ENCODE assay signal across 20 mouse cellular contexts in genomic region chr8:117302072-117302471, GRCm38 (mm10). TPM values are rescaled to one million over a fixed set of nuclear protein-coding genes. Genes with fewer than 3 reads are reported as not detected.
A peak's percentile ranks its signal among the peaks of the same experiment; 100 is the strongest.
DNase-seq lines count a peak whose midpoint lies in the region; ATAC-seq and TF ChIP-seq lines count a peak whose summit lies in the region.
"Had no signal": no experiment of that assay in that cellular context is flagged by ENCODE, and none has a peak within 500 bp of the region (broad histone marks: within the 10 kb centered on the region; RNA-seq: fewer than 3 reads in every experiment).

No protein-coding gene starts in this region.

- 0 out of 2 replicates have a peak, but pooled peaks cover under 1% of the 10 kb centered on the region for H3K36me3 ChIP-seq in forebrain, embryonic 10.5 days (replicated peaks)
- no peaks in the 10 kb centered on the region for H3K36me3 ChIP-seq in forebrain, embryonic 12.5 days (replicated peaks)
- H3K36me3 ChIP-seq in spleen, adult 2 months (ENCODE audit: control insufficient read depth, insufficient read depth, low read length), result no peaks in the 10 kb centered on the region
- H3K36me3 ChIP-seq in liver, embryonic 16.5 days (ENCODE audit: control insufficient read depth, insufficient read depth), result no peaks in the 10 kb centered on the region
- H3K36me3 ChIP-seq: limb, embryonic 13.5 days; midbrain, embryonic 12.5 days; neural tube, embryonic 15.5 days had no signal

- H3K4me2 ChIP-seq in forebrain, embryonic 12.5 days, result no peak overlapping the region
- H3K4me2 ChIP-seq in liver, embryonic 16.5 days (ENCODE audit: low read depth, low read length), result no peak overlapping the region
- H3K4me2 ChIP-seq: limb, embryonic 13.5 days; lung, embryonic 14.5 days; midbrain, embryonic 12.5 days; neural tube, embryonic 15.5 days had no signal

- H3K9me3 ChIP-seq in forebrain, embryonic 10.5 days, result no peaks in the 10 kb centered on the region
- no peaks in the 10 kb centered on the region for H3K9me3 ChIP-seq in forebrain, embryonic 12.5 days
- no peaks in the 10 kb centered on the region for H3K9me3 ChIP-seq in liver, embryonic 16.5 days (replicated peaks; ENCODE audit: control insufficient read depth, low read length)
- H3K9me3 ChIP-seq: limb, embryonic 13.5 days; midbrain, embryonic 12.5 days; neural tube, embryonic 15.5 days had no signal

- H3K4me1 ChIP-seq in forebrain, embryonic 10.5 days, result peaks cover 85% of the 10 kb centered on the region
- H3K4me1 ChIP-seq in forebrain, embryonic 12.5 days, result peaks cover 69% of the 10 kb centered on the region
- H3K4me1 ChIP-seq in spleen, adult 2 months (ENCODE audit: control insufficient read depth, insufficient read depth, insufficient read length), result peaks cover 48% of the 10 kb centered on the region
- peaks cover 71% of the 10 kb centered on the region for H3K4me1 ChIP-seq in liver, embryonic 16.5 days (ENCODE audit: control insufficient read depth, low read depth, low read length)
- peaks cover 4% of the 10 kb centered on the region; the same call in 1 of the 2 replicates for H3K4me1 ChIP-seq in cerebellum, adult 2 months (ENCODE audit: control insufficient read depth, insufficient read depth, low read length)

- H3K9ac ChIP-seq in forebrain, embryonic 12.5 days, result no peak overlapping the region
- H3K9ac ChIP-seq in liver, embryonic 16.5 days (ENCODE audit: low read depth, low read length), result no peak overlapping the region
- H3K9ac ChIP-seq: limb, embryonic 13.5 days; lung, embryonic 14.5 days; midbrain, embryonic 12.5 days; neural tube, embryonic 15.5 days had no signal

- no peak for DNase-seq in forebrain, embryonic 10.5 days (ENCODE audit: extremely low spot score, low spot score)
- no peak for DNase-seq in spleen, adult 2 months (ENCODE audit: low read depth in 1 of 2, low spot score in 2 of 2)
- no peak for DNase-seq in spleen, adult 12 weeks (ENCODE audit: low spot score)
- DNase-seq in cerebellum, adult 2 months, result no peak
- DNase-seq in right cerebral cortex, postnatal 25 days, result no peak
- DNase-seq: cerebellum, postnatal 14 days; embryo, embryonic 11 days; gastrocnemius, postnatal 10 days; heart, postnatal 10 days; kidney, postnatal 14 days; lung, embryonic 14.5 days; lung, postnatal 4 days had no signal

- ATAC-seq in forebrain, embryonic 12.5 days (ENCODE audit: low FRiP score), result no peak
- no peak for ATAC-seq in liver, embryonic 16.5 days (ENCODE audit: low read depth)
- no peak for ATAC-seq in granulocyte monocyte progenitor cell, adult 5-6 weeks (replicated peaks; ENCODE audit: poor library complexity, severe bottlenecking)
- ATAC-seq: forebrain, embryonic 16.5 days; hindbrain, embryonic 16.5 days had no signal

- no peaks in the 10 kb centered on the region for H3K27me3 ChIP-seq in forebrain, embryonic 10.5 days (ENCODE audit: poor library complexity, severe bottlenecking)
- no peaks in the 10 kb centered on the region for H3K27me3 ChIP-seq in forebrain, embryonic 12.5 days
- H3K27me3 ChIP-seq in spleen, adult 2 months (ENCODE audit: control insufficient read depth, insufficient read depth, low read length), result no peaks in the 10 kb centered on the region
- H3K27me3 ChIP-seq in liver, embryonic 16.5 days (ENCODE audit: control insufficient read depth, insufficient read depth, low read depth, low read length), result no peaks in the 10 kb centered on the region
- H3K27me3 ChIP-seq in cerebellum, adult 2 months (ENCODE audit: control insufficient read depth, insufficient read depth, low read length), result no peaks in the 10 kb centered on the region
- H3K27me3 ChIP-seq: limb, embryonic 13.5 days; midbrain, embryonic 12.5 days; neural tube, embryonic 15.5 days had no signal

- WGBS in forebrain, embryonic 10.5 days, result 83% methylated on average over 11 of the region's 11 CpGs
- 84% methylated on average over 11 of the region's 11 CpGs for WGBS in forebrain, embryonic 12.5 days
- 94% methylated on average over 11 of the region's 11 CpGs for WGBS in spleen, adult 2 months
- WGBS in liver, embryonic 16.5 days (ENCODE audit: insufficient replicate concordance), result 81% methylated on average over 11 of the region's 11 CpGs
- WGBS in cerebellum, adult 2 months, result 94% methylated on average over 11 of the region's 11 CpGs

- no peak for TF ChIP-seq POLR2A in spleen, adult 2 months (IDR thresholded peaks at IDR 0.05; ENCODE audit: low read depth, low read length)
- TF ChIP-seq POLR2A in cerebellum, adult 2 months (IDR thresholded peaks at IDR 0.05; ENCODE audit: borderline replicate concordance, insufficient read depth, low read length), result no peak

- H3K4me3 ChIP-seq in forebrain, embryonic 10.5 days, result no peak overlapping the region
- H3K4me3 ChIP-seq in forebrain, embryonic 12.5 days (replicated peaks), result no peak overlapping the region
- H3K4me3 ChIP-seq in spleen, adult 2 months (ENCODE audit: extremely low read depth, insufficient read depth, insufficient read length), result no peak overlapping the region
- H3K4me3 ChIP-seq in liver, embryonic 16.5 days (ENCODE audit: low read depth, low read length), result no peak overlapping the region
- no peak overlapping the region for H3K4me3 ChIP-seq in cerebellum, adult 2 months (replicated peaks; ENCODE audit: insufficient read depth, low read depth, low read length)
- H3K4me3 ChIP-seq: limb, embryonic 13.5 days; midbrain, embryonic 12.5 days; neural tube, embryonic 15.5 days had no signal

- peak overlapping the region; percentile 26; the same call in 1 of the 2 replicates for H3K27ac ChIP-seq in forebrain, embryonic 10.5 days
- no peak overlapping the region for H3K27ac ChIP-seq in forebrain, embryonic 12.5 days
- 0 out of 2 replicates have a peak overlapping the region, but pooled peaks have one; percentile 4 for H3K27ac ChIP-seq in spleen, adult 2 months (ENCODE audit: insufficient read depth, low read length)
- H3K27ac ChIP-seq in liver, embryonic 16.5 days (ENCODE audit: low read length), result peak overlapping the region; percentile 4; the same call in 1 of the 2 replicates
- H3K27ac ChIP-seq in cerebellum, adult 2 months (ENCODE audit: insufficient read depth, low read length), result no peak overlapping the region
- H3K27ac ChIP-seq: limb, embryonic 13.5 days; midbrain, embryonic 12.5 days; neural tube, embryonic 15.5 days had no signal

- TF ChIP-seq CTCF in spleen, adult 2 months (IDR thresholded peaks at IDR 0.05; ENCODE audit: extremely low read depth, insufficient read depth, insufficient read length, insufficient replicate concordance), result no peak
- TF ChIP-seq CTCF in cerebellum, adult 2 months (IDR thresholded peaks at IDR 0.05; ENCODE audit: borderline replicate concordance, insufficient read depth, low read depth, low read length), result no peak

RNA-seq across cellular contexts. Expression of gene Cmip, which starts 45.2 kb away (rescaled TPM):
- 8.0 and 9.8 TPM in 2 replicates for polyA plus RNA-seq in forebrain, embryonic 10.5 days (2016; fragmentation: Nextera tagmentation; extraction: Ambion mirVana)
- polyA plus RNA-seq in forebrain, embryonic 12.5 days (2016; fragmentation: Nextera tagmentation; extraction: Ambion mirVana), result 28.3 and 30.5 TPM in 2 replicates
- polyA plus RNA-seq in spleen, adult 2 months (2012; rRNA removed), result 48.2 and 67.6 TPM in 2 replicates
- 8.4 and 9.1 TPM in 2 replicates for polyA plus RNA-seq in liver, embryonic 16.5 days (2015; fragmentation: Nextera tagmentation; extraction: Ambion mirVana)
- 64.7 and 64.9 TPM in 2 replicates for polyA plus RNA-seq in cerebellum, adult 2 months (2012; rRNA removed)
- total RNA-seq in granulocyte monocyte progenitor cell, adult 5-6 weeks (2014; fragmentation: Nextera tagmentation), result 30.7 and 49.5 TPM in 2 replicates
- 6.0 and 11.8 TPM in 2 replicates for total RNA-seq in granulocyte monocyte progenitor cell, adult 5-6 weeks (2017)

Comparison
In these comparisons a context has a peak if more than half of its experiments do, and no peak if none do; other contexts are left out.
1. H3K27ac ChIP-seq: peak in forebrain, embryonic 10.5 days (single experiment), spleen, adult 2 months (single experiment) and liver, embryonic 16.5 days (single experiment); none in forebrain, embryonic 12.5 days (single experiment) and cerebellum, adult 2 months (single experiment).